Mouse (Mus musculus): ENCODE results near the gene Gm6993. TPM values are rescaled to one million over a fixed set of nuclear protein-coding genes. Genes with fewer than 3 reads are reported as not detected.

Gm6993 gene
- polyA plus RNA-seq, 1 experiment from 2014 or later: not detected

DNA sequence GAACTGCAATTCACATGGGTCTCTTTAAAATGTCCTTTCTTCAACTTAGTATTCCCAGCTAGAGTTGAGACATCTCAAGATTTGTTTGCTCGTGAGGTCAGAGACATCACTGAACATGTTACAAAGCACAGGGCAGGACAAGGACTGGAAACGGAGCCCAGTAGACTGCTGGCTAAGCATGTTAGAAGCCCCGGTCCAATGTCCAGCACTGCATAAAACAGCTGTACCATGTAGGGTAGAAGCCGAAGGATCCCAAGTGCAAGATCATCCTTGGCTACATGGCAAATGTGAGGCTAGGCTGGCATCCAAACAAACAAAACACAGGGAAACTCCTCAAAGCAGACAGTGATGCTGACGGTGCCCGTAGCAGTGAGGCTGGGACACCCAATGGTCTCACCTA is 5.6 kb upstream of the Gm6993 start:
- no peak overlapping the region for H3K9ac ChIP-seq (ENCODE audit: low read depth, low read length)
- no peaks in the 10 kb centered on the region for H3K4me1 ChIP-seq (ENCODE audit: control insufficient read depth, insufficient read depth, low read depth, low read length)
- H3K27me3 ChIP-seq (replicated peaks; ENCODE audit: control insufficient read depth, insufficient read depth, low read length): no peaks in the 10 kb centered on the region
- H3K36me3 ChIP-seq (ENCODE audit: control insufficient read depth, insufficient read depth, low read length): no peaks in the 10 kb centered on the region
- H3K9me3 ChIP-seq (ENCODE audit: control insufficient read depth, low read length): no peaks in the 10 kb centered on the region
- no peak overlapping the region for H3K4me2 ChIP-seq (ENCODE audit: low read length)
- 91% methylated on average over 6 of the region's 6 CpGs for WGBS
- no peak for ATAC-seq
- no peak overlapping the region for H3K27ac ChIP-seq (ENCODE audit: low read depth, low read length)
- no peak overlapping the region for H3K4me3 ChIP-seq (ENCODE audit: low read length)

DNA sequence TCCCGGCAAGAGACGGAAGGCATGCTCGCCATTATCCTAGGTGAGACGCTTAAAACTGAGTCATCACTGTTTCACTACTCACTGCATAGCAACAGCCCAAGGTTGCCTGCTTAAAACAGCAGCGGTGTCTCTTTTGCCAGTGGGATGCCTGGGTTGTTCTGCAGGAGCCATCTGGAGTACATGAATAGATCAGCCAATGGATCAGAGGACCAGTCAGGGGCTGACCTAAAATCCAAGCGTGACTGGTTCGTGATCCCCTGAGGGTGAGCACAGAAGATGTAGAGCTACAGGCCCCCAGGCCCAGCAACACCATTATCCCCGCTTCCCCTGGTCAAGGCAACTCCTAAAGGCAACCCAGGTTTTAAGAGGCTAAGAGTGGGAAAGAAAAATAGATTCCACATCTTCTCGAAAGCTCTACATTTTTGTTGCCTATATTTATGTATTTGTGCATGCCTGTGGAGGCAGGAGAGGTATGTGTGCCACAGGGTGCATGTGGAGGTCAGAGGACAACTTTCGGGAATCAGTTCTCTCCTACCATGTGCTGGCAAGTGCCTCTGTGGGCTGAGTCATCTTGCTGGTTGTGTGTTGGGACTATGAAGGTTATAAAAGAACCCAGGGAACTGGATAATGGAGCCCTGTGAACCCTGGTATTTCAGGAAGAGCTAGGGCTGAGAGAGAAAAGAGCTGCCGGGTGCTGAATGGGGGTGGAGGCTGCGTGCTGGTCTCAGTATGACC is 3.5 kb upstream of the Gm6993 start:
- no peak overlapping the region for H3K4me2 ChIP-seq (ENCODE audit: low read length)
- no peaks in the 10 kb centered on the region for H3K4me1 ChIP-seq (ENCODE audit: control insufficient read depth, insufficient read depth, low read depth, low read length)
- no peak overlapping the region for H3K27ac ChIP-seq (ENCODE audit: low read depth, low read length)
- ATAC-seq: peak; percentile 30; the same call in 1 of the 2 replicates
- H3K4me3 ChIP-seq (ENCODE audit: low read length): no peak overlapping the region
- H3K9ac ChIP-seq (ENCODE audit: low read depth, low read length): no peak overlapping the region
- WGBS: 58% methylated on average over 12 of the region's 12 CpGs
- H3K9me3 ChIP-seq (ENCODE audit: control insufficient read depth, low read length): no peaks in the 10 kb centered on the region
- no peaks in the 10 kb centered on the region for H3K27me3 ChIP-seq (replicated peaks; ENCODE audit: control insufficient read depth, insufficient read depth, low read length)
- no peaks in the 10 kb centered on the region for H3K36me3 ChIP-seq (ENCODE audit: control insufficient read depth, insufficient read depth, low read length)

- H3K4me1 ChIP-seq (ENCODE audit: control insufficient read depth, insufficient read depth, low read depth, low read length): no peaks in the 10 kb centered on the region
- 81% methylated on average over 3 of the region's 3 CpGs for WGBS
- ATAC-seq: no peak
Observed at GRCm38 (mm10) chr12:31239031-31239583, 1.5 kb upstream of the Gm6993 start.

DNA sequence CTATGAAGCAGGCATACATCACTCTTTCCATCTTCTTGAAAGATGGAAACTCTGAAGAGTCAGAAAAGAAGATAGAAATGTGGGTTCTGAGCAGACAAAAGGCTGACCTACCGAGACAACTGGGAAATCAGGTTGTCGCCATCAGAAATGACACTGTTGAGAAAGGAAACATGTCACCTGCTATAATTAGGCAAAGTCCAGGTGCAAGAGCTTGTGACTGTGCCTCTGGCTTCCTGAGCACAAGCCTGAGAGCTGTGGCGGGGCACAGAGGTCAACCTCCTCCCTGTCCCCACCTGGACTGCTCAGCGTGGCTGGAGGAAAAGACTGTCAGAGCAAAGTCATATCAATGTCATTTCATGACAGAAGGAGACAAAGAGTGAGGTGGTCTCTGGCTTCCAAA is 772 bp upstream of the Gm6993 start:
- 81% methylated on average over 4 of the region's 4 CpGs for WGBS
- H3K9ac ChIP-seq (ENCODE audit: low read depth, low read length): no peak overlapping the region

More at GRCm38 (mm10) chr12:31239031-31239583, 1.5 kb upstream of the Gm6993 start:
- no peak overlapping the region for H3K27ac ChIP-seq (ENCODE audit: low read depth, low read length)
- H3K9me3 ChIP-seq (ENCODE audit: control insufficient read depth, low read length): no peaks in the 10 kb centered on the region
- H3K4me2 ChIP-seq (ENCODE audit: low read length): no peak overlapping the region
- H3K4me3 ChIP-seq (ENCODE audit: low read length): no peak overlapping the region
- H3K9ac ChIP-seq (ENCODE audit: low read depth, low read length): no peak overlapping the region
- no peaks in the 10 kb centered on the region for H3K27me3 ChIP-seq (replicated peaks; ENCODE audit: control insufficient read depth, insufficient read depth, low read length)
- H3K36me3 ChIP-seq (ENCODE audit: control insufficient read depth, insufficient read depth, low read length): no peaks in the 10 kb centered on the region

DNA sequence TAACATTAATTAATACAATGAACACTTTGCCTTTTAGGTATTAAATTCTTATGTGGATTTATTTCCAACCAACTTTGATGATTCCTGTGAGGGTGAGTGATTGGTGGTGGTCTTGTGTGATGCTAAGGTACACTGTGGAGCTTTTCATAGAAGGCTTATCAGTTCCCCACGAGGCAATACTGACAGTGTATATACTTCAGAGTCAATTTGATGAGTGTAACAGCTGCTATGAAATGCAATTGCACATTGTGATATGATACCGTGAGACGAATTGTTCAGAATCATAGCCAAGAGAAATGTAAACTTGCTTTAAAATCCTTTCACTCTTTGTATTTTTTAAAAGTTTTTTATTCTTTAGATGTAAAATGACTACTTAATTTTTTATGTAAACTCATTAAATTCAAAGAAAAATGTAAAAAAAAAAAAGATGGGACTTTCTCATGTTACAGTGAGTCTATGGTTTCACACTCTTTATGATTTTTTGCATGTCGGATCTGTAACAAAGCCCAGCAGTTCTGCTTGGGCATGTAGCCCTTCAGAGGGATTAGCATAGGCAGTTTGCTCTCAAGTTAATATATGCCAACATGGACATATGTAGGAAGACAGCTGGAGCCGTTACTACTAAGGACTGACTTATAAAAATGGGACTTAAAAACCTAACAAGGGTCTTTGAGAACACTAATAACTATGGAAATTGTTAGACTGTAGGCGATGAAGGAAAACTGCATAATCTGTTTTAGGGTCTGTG is 1.2 kb downstream of the Gm6993 start:
- Histone ChIP-seq H3K9ac (ENCODE audit: low read depth, low read length) (no peak overlapping the region), H3K27me3 (replicated peaks; ENCODE audit: control insufficient read depth, insufficient read depth, low read length) (no peaks in the 10 kb centered on the region; the same call in 1 of the 2 replicates), H3K4me2 (ENCODE audit: low read length) (no peak overlapping the region), H3K27ac (ENCODE audit: low read depth, low read length) (no peak overlapping the region), H3K9me3 (ENCODE audit: control insufficient read depth, low read length) (no peaks in the 10 kb centered on the region), H3K36me3 (ENCODE audit: control insufficient read depth, insufficient read depth, low read length) (no peaks in the 10 kb centered on the region), H3K4me1 (ENCODE audit: control insufficient read depth, insufficient read depth, low read depth, low read length) (no peaks in the 10 kb centered on the region), H3K4me3 (ENCODE audit: low read length) (no peak overlapping the region)
- ATAC-seq: no peak
- WGBS: 78% methylated on average over 6 of the region's 6 CpGs

More for the DNA sequence above, 772 bp upstream of the Gm6993 start:
- H3K9me3 ChIP-seq (ENCODE audit: control insufficient read depth, low read length): no peaks in the 10 kb centered on the region
- no peaks in the 10 kb centered on the region; the same call in 1 of the 2 replicates for H3K27me3 ChIP-seq (replicated peaks; ENCODE audit: control insufficient read depth, insufficient read depth, low read length)
- ATAC-seq: no peak
- H3K4me3 ChIP-seq (ENCODE audit: low read length): no peak overlapping the region
- no peaks in the 10 kb centered on the region for H3K4me1 ChIP-seq (ENCODE audit: control insufficient read depth, insufficient read depth, low read depth, low read length)
- H3K36me3 ChIP-seq (ENCODE audit: control insufficient read depth, insufficient read depth, low read length): no peaks in the 10 kb centered on the region
- H3K4me2 ChIP-seq (ENCODE audit: low read length): no peak overlapping the region
- no peak overlapping the region for H3K27ac ChIP-seq (ENCODE audit: low read depth, low read length)

GRCm38 (mm10) chr12:31244001-31244400 is 3.4 kb downstream of the Gm6993 start:
- H3K9me3 ChIP-seq (ENCODE audit: control insufficient read depth, low read length): no peaks in the 10 kb centered on the region
- WGBS: 72% methylated on average over 2 of the region's 2 CpGs

GRCm38 (mm10) chr12:31244691-31245090 is 4.1 kb downstream of the Gm6993 start:
- H3K4me2 ChIP-seq (ENCODE audit: low read length): no peak overlapping the region
- H3K4me1 ChIP-seq (ENCODE audit: control insufficient read depth, insufficient read depth, low read depth, low read length): no peaks in the 10 kb centered on the region
- no peaks in the 10 kb centered on the region for H3K36me3 ChIP-seq (ENCODE audit: control insufficient read depth, insufficient read depth, low read length)
- WGBS: 91% methylated on average over 3 of the region's 3 CpGs
- no peaks in the 10 kb centered on the region for H3K9me3 ChIP-seq (ENCODE audit: control insufficient read depth, low read length)
- H3K9ac ChIP-seq (ENCODE audit: low read depth, low read length): no peak overlapping the region
- no peaks in the 10 kb centered on the region; the same call in 1 of the 2 replicates for H3K27me3 ChIP-seq (replicated peaks; ENCODE audit: control insufficient read depth, insufficient read depth, low read length)
- H3K27ac ChIP-seq (ENCODE audit: low read depth, low read length): no peak overlapping the region
- no peak overlapping the region for H3K4me3 ChIP-seq (ENCODE audit: low read length)
- no peak for ATAC-seq

More at GRCm38 (mm10) chr12:31244001-31244400, 3.4 kb downstream of the Gm6993 start:
- Histone ChIP-seq H3K4me3 (ENCODE audit: low read length) (no peak overlapping the region), H3K27ac (ENCODE audit: low read depth, low read length) (no peak overlapping the region), H3K9ac (ENCODE audit: low read depth, low read length) (no peak overlapping the region), H3K4me2 (ENCODE audit: low read length) (no peak overlapping the region), H3K4me1 (ENCODE audit: control insufficient read depth, insufficient read depth, low read depth, low read length) (no peaks in the 10 kb centered on the region), H3K36me3 (ENCODE audit: control insufficient read depth, insufficient read depth, low read length) (no peaks in the 10 kb centered on the region), H3K27me3 (replicated peaks; ENCODE audit: control insufficient read depth, insufficient read depth, low read length) (no peaks in the 10 kb centered on the region; the same call in 1 of the 2 replicates)
- ATAC-seq: no peak

DNA sequence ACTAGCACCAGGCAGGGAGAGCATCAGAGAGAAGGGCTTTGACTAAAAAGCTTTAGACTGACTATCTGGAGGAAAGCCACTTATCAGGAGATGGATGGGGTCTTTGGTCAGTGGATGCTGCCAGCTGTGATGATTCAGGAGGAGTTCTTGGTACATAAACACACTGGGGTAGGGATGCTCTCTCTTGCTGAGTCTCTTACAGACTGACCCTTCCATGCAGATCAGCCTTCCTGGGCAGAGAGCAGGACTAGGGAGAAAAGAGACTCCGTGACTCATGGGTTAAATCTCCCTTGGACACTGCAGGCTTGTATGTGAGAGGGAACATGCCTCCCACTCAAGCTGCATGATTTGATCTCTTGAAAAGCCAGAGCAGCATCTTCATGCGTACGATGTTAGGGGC is 5.6 kb downstream of the Gm6993 start:
- no peak for ATAC-seq
- H3K4me2 ChIP-seq (ENCODE audit: low read length): no peak overlapping the region
- no peak overlapping the region for H3K4me3 ChIP-seq (ENCODE audit: low read length)
- no peaks in the 10 kb centered on the region for H3K36me3 ChIP-seq (ENCODE audit: control insufficient read depth, insufficient read depth, low read length)
- WGBS: 39% methylated on average over 3 of the region's 3 CpGs
- H3K9me3 ChIP-seq (ENCODE audit: control insufficient read depth, low read length): no peaks in the 10 kb centered on the region
- H3K27ac ChIP-seq (ENCODE audit: low read depth, low read length): no peak overlapping the region
- no peak overlapping the region for H3K9ac ChIP-seq (ENCODE audit: low read depth, low read length)
- no peaks in the 10 kb centered on the region; the same call in 1 of the 2 replicates for H3K27me3 ChIP-seq (replicated peaks; ENCODE audit: control insufficient read depth, insufficient read depth, low read length)
- H3K4me1 ChIP-seq (ENCODE audit: control insufficient read depth, insufficient read depth, low read depth, low read length): no peaks in the 10 kb centered on the region

- Histone ChIP-seq H3K4me1 (ENCODE audit: control insufficient read depth, insufficient read depth, low read depth, low read length) (no peaks in the 10 kb centered on the region), H3K27me3 (replicated peaks; ENCODE audit: control insufficient read depth, insufficient read depth, low read length) (no peaks in the 10 kb centered on the region; the same call in 1 of the 2 replicates), H3K4me3 (ENCODE audit: low read length) (no peak overlapping the region), H3K9me3 (ENCODE audit: control insufficient read depth, low read length) (no peaks in the 10 kb centered on the region), H3K36me3 (ENCODE audit: control insufficient read depth, insufficient read depth, low read length) (no peaks in the 10 kb centered on the region), H3K9ac (ENCODE audit: low read depth, low read length) (no peak overlapping the region), H3K27ac (ENCODE audit: low read depth, low read length) (no peak overlapping the region), H3K4me2 (ENCODE audit: low read length) (no peak overlapping the region)
- 28% methylated on average over 3 of the region's 3 CpGs for WGBS
- ATAC-seq: no peak
Observed at GRCm38 (mm10) chr12:31246615-31247014, 6.0 kb downstream of the Gm6993 start.
